Mouse (Mus musculus) MEL-GATA-1-ER (cell line): Measurements from ENCODE around the gene Cplane1.
"Not testable (repeated sequence)": the region's sequence is repeated elsewhere in the genome, so short reads cannot be mapped to it uniquely, and the experiment has no call there.

Source experiments
- DNase-seq: peaks from one replicate; pipeline ENCODE4 v3.0.0-alpha.2; 2012; ENCODE audit warnings: low read depth; ENCODE audit errors: extremely low read depth

Gene Cplane1

DNA sequence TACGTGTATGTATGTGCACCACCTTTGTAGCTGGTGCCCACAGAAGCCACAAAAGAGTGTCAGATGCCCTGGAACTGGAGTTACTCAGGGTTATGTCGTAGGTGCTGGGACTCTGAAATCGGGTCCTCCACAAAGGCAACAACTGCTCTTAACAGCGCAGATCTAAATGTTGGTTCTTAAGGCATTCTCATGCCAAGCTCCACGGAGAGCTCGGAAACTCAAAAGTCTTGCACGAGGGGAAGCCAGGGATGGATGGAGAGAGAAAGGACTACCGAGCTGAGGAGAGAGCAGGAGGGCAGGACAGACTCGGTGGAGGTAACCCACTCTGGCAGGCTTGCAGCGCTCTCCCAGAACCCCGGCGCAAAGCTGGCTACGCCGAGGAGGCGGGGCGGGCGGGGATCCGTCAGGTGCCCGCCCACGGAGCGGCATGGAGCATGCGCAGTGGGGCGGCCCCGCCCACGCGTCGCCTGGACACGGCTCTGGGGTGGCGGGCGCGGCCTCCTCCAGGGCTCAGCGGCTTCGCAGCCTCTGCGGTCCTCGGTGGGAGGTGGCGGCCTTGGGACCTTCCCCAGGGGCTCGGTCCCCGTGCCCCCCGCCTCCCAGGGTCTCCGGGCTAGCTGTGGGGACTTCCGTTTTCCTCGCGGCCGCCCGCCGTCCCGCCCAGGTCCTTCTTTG lies at the start of gene Cplane1:
Gene Cplane1, plus strand, starts transcription at position 516 of the 675 bp plus-strand sequence.
- peak; percentile 75 for DNase-seq

GRCm38 (mm10) chr15:8129281-8129680 lies 39.6 kb upstream of the Cplane1 start:
- no peak for DNase-seq

DNA sequence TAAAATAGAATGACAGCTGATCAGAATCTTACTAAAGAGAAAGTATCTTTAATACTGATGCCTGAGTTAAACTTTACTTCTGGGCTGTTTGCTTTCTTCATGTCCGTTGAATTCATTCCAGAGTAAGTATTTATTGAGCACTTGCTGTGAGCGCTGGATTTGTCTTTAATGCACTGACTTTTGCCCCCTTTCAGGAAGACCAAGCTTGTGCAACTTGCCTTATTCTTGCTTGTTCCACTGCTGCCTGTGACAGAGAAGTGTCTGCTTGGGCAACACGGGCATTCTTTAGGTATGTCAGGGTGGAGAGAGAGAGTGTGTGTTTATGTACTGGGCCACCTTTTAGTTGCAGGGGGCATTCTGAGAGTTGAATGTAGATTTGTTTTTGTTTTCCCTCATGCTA lies 37.6 kb upstream of the Cplane1 start:
- DNase-seq: no peak

DNA sequence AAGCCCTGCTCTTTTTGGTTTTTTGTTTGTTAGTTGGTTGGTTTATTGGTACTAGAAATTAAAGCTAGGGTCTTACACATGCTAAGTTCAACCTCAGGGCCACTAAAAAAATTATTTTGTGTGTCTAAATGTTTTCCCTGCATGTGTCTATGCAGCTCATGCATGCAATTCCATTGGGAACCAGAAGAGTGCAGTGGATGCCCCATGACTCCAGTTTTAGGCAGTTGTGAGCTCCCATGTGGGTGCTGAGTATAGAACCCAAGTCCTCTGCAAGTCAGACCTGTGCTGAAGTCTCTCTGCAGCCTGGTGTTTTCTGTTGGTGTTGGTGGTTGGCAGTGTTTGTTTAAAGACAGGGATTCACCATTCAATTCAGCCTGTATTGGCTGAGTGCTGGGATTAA lies 37.1 kb upstream of the Cplane1 start:
- no peak for DNase-seq

DNA sequence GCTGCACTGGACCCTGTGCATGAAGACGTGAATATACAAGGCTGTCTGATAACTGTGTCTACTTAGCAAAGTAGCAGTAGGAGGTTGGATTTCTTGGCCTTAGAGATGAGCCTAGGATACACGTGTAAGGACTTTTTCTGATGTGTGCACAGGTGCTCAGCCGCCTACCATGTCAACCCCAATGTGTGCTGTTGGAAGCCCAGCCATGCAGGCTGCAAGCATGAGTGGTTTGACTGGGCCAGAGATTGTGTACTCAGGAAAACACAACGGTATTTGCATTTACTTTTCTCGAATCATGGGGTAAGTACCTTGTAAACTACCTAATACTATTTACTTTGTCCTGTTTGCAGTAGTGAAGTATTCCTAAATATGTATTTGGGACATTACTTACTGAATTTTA lies 33.3 kb upstream of the Cplane1 start:
- DNase-seq: no peak

GRCm38 (mm10) chr15:8161841-8162240 lies 7.1 kb upstream of the Cplane1 start:
- DNase-seq: no peak

DNA sequence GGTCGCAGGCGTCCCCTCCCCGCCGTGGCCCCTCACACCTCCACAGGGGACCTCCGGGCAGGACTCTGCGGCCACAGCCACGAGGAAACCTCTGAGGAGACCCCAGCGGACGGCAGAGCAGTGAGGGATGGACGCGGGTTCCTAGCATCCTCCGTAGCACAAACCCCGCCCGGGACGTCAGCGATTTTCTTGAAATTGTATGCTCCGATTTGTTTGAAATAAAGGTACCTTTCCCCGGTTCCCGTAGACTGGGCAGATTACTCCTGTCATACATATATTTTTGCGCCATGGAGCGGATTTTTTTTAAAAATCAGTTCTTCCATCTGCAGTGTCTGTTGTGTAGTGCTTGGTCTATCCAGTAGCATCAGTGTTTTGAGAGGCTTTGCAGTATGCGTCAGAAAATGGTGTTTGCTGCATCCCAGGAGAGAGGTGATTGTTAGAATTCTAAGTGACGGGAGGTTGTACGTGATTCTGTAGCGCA lies 400 bp downstream of the Cplane1 start:
- peak; percentile 28 for DNase-seq

DNA sequence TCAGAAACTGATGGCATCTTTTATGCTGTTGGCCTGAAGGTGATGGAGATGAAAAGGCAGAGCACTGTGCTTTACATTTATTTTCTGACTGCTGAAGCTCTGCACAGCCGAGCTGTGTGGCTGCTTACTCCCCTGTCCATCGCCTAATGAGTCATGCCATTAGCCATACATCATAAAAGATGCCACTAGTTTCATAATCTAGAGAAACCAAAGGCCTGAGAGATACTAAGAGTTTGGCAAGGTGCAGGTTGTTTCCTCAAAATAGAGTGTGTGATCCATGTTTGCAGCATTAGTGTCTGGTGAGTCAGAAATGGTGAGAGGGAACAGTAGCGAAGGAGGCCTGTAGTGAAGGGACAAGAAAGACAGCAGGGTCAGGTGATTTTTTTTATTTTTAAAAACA lies 20.7 kb downstream of the Cplane1 start:
- no peak for DNase-seq

DNA sequence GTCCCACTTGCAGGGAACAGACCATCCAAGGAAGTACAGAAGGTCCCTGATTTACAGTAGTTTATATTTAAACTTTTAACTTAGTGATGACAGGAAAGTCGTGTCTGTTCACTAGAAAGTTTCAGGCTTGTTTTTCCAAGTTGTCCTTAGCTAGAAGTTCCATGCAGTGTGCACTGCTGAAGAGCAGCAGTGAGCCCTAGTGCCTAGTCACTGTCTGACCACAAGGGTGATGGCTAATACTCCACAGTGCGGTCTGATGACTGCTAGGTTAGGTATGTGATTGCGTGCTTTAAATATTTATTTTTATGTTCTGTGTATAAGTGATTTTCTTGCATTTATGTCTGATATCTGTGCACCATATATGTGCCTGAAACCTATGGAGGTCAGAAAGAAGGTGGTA lies 21.5 kb downstream of the Cplane1 start:
- no peak for DNase-seq

GRCm38 (mm10) chr15:8200317-8200716 lies 31.4 kb downstream of the Cplane1 start:
- peak; percentile 8 for DNase-seq

DNA sequence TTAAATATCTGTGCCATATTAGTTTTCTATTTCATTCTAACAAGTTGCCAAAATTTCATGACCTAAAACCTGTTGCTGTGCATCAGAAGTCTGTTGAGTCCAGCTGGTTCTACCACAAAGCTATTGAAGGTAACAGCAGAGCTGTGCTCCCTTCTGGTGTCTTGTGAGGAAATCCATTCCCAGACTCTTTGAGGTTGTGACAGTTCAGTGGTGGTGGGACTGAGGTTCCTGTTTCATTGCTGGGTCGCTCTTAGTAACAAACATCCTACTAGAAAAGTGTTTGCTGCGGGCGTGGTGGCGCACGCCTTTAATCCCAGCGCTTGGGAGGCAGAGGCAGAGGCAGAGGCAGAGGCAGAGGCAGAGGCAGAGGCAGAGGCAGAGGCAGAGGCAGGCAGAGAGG lies 39.5 kb downstream of the Cplane1 start:
- no peak for DNase-seq

DNA sequence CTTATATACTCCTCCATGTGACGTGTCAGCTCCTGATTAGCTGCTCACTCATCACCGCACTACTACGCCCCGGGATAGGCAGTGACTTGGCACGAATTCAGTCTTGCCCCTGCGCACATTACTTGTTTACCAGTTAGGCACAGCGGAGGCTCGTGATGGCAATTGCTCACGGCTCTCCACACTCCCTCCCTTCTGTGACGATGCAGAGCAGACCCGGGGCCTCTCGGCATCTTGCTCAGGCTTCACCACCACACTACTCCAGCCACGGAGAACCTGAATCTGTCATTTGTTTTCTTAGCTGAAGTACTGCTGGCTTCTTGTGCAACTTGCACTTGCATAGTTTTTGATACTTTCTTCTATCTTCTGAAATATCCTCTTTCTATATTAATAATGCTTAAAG lies 45.9 kb downstream of the Cplane1 start:
- no peak for DNase-seq

DNA sequence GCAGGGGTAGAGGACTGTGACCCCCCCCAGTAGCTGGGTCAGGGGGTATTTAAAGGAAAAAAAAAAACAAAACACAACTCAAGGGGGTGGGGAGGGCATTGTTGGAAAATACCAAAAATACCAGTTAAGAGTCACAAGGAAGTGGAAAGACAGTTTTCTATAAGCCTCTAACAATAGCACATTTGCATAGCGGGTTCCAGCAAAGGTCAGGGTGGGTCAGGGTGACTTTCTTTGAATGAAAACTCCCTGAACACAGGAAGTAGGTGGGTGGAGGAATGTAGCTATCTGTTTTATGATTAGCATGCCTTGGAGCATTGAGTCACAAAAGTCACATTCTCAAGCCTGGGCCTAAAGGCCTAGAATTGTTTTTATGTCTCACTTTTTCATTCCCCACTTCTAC lies 65.3 kb downstream of the Cplane1 start:
- not testable (repeated sequence) for DNase-seq

- DNase-seq: no peak
These were observed 97.0 kb downstream of the Cplane1 start for GRCm38 (mm10) chr15:8265946-8266345.

GRCm38 (mm10) chr15:8267211-8267610 lies 98.3 kb downstream of the Cplane1 start:
- no peak for DNase-seq

- no peak for DNase-seq
These were observed 99.3 kb downstream of the Cplane1 start for GRCm38 (mm10) chr15:8268231-8268630.

DNA sequence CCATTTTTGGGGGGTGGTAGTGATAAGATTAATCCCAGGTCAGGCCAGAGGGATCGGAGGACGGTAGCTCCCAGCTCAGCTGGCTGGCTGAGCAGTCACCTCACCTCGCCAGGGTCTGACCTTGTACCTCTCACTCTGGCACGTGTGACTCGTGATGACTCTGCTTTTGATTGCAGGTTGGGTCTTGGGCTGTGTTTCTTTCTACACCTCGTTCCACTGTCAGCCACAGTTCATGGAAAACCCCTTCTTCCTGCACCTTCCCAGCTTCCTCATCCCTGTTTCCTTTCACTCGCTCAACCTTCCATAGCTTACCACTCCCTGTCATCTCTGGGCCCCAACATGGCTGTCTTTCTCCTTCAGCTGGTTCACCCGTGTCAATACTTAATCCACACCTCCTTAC lies 103.0 kb downstream of the Cplane1 start:
- no peak for DNase-seq

DNA sequence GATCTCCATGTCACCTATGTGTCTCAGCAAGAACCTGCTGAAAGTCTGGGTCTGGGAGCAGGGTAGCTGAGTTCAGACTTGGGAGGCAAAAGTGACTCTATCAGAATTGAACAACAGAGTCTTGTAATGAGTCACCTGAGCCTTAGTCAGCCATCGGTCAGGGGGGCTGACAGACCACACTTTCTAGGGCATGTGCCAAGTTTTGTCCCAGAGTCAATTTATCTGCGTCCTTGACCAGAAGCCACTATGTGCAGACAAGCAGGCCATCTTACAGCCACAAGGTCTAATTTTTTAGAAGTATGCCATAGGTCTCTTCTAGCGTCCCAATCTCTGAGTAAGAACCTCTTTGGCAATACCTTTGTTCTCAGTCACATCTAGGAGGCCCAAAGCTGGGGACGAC lies 109.0 kb downstream of the Cplane1 start:
- DNase-seq: not testable (repeated sequence)

- peak; percentile 27 for DNase-seq
These were observed 110.4 kb downstream of the Cplane1 start for GRCm38 (mm10) chr15:8279320-8279779.

DNA sequence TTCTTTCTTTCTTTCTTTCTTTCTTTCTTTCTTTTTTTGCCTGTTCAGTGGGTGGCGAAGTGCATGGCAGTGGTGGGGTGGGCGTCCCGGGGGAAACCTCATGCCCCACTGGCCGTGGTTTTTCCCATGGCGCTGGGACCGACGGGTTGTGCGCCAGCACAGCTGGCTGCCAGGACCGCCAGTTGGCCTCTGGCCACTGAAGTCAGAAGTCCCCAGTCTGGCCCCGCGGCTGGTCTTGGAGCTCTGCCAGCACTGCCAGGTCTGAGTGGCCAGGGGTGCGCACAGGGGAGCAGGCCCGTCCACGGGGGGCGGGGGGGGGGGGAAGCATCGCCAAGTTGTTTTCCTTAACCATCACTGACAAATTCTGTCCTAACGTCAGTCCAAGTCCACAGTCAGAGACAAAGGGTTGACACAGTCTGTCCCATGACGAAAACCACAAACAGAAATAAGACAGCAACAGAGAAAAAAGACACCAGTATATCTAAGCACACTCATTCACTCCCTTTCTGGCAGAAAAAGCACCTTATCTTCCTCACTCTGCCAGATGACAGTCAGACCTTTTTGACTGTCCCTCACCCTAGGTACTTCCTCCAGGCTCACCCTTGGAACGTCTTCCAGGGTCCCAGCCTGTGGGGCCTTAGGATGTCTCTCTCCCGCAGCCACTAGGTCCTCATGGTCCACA lies 111.2 kb downstream of the Cplane1 start:
- peak; percentile 15 for DNase-seq

GRCm38 (mm10) chr15:8281701-8282100 lies 112.8 kb downstream of the Cplane1 start:
- DNase-seq: no peak

DNA sequence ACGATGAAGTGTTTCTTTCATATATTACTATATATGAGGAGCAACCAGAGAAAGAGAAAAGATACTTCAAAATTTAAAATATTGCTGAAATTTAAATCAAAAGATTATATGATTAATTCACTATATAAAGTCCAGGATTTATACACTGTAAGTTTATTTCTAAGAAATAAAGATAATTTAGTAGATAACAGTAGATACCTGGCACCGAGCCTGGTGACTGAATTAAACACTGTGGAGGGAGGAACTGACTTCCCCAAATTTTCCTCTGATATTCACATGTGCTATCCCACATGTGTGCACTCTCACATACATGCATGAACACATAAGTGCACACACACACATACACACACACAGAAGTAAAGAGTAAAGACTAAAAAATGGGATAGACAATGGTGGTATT lies 113.2 kb downstream of the Cplane1 start:
- no peak for DNase-seq

- DNase-seq: no peak
These were observed 122.3 kb downstream of the Cplane1 start for GRCm38 (mm10) chr15:8291251-8291650.
